24 mouse cellular contexts compared by ENCODE assay signal in the genomic region with DNA sequence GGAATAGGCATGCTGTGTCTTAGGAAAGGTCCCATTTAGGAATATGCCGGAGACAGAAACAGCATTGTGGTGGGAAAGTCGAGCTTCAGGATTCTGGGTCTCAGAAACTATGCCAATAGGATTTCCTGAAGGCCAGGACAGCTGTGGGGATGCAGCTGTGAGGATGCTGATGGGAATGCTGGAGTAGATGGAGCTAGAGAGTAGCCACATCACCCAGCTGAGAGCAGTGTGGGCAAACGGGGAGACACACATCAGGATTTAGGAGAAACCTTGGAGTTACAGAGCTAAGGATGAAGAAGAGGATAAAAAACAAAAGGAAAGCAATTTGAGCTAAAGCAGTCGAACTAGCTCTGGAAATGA. TPM values are rescaled to one million over a fixed set of nuclear protein-coding genes. Genes with fewer than 3 reads are reported as not detected.
DNase-seq lines count a peak whose midpoint lies in the region; ATAC-seq lines count a peak whose summit lies in the region.
"Had no signal": no experiment of that assay in that cellular context is flagged by ENCODE, and none has a peak within 500 bp of the region (broad histone marks: within the 10 kb centered on the region; RNA-seq: fewer than 3 reads in every experiment).

No protein-coding gene starts in this region.

- WGBS in embryonic facial prominence, embryonic 14.5 days = 45% methylated on average over 4 of the region's 4 CpGs
- WGBS in embryonic facial prominence, embryonic 10.5 days = 78% methylated on average over 4 of the region's 4 CpGs
- WGBS in heart, embryonic 11.5 days (ENCODE audit: insufficient replicate concordance) = 68% methylated on average over 4 of the region's 4 CpGs

- 0 out of 2 replicates have a peak overlapping the region, but pooled peaks have one; percentile 11 for H3K27ac ChIP-seq in embryonic facial prominence, embryonic 14.5 days (replicated peaks; ENCODE audit: low read depth, low read length)
- H3K27ac ChIP-seq in embryonic facial prominence, embryonic 10.5 days (replicated peaks) = no peak overlapping the region
- H3K27ac ChIP-seq in heart, embryonic 11.5 days (ENCODE audit: low read depth, low read length) = no peak overlapping the region
- H3K27ac ChIP-seq: hindbrain, embryonic 10.5 days; layer of hippocampus, adult 2 months; liver, embryonic 14.5 days had no signal

- DNase-seq in embryonic facial prominence, embryonic 14.5 days (ENCODE audit: low spot score) = peak; percentile 18
- no peak for DNase-seq in embryonic facial prominence, embryonic 10.5 days (ENCODE audit: low spot score)
- peak; percentile 92 for DNase-seq in heart, adult 11 months
- DNase-seq in retina, embryonic 14.5 days (ENCODE audit: low spot score) = peak; percentile 1
- no peak for DNase-seq in retina, postnatal 1 day
- no peak for DNase-seq in right cerebral cortex, postnatal 36 days (ENCODE audit: low spot score in 2 of 2)
- DNase-seq: adrenal gland, postnatal 10 days; cerebellum, adult 8-10 months; cerebellum, postnatal 36 days; embryo, embryonic 11 days; kidney, postnatal 25 days; lung, embryonic 14.5 days; right cerebral cortex, postnatal 14 days; spleen, adult 18-20 months had no signal

- H3K4me1 ChIP-seq in embryonic facial prominence, embryonic 14.5 days (ENCODE audit: control insufficient read depth, insufficient read depth, low read length) = 0 out of 2 replicates have a peak, but pooled peaks cover 4% of the 10 kb centered on the region
- H3K4me1 ChIP-seq in embryonic facial prominence, embryonic 10.5 days = no peaks in the 10 kb centered on the region
- no peaks in the 10 kb centered on the region for H3K4me1 ChIP-seq in heart, embryonic 11.5 days (ENCODE audit: control insufficient read depth, insufficient read depth, low read length)
- H3K4me1 ChIP-seq: hindbrain, embryonic 10.5 days had no signal

- ATAC-seq in embryonic facial prominence, embryonic 14.5 days (ENCODE audit: low read depth) = no peak
- ATAC-seq in heart, embryonic 11.5 days (replicated peaks; ENCODE audit: insufficient number of reproducible peaks, low FRiP score, low TSS enrichment) = no peak
- ATAC-seq in monocyte, adult 5-6 weeks (replicated peaks; ENCODE audit: insufficient number of reproducible peaks, low FRiP score, low TSS enrichment, poor library complexity, severe bottlenecking) = no peak
- ATAC-seq: hindbrain, embryonic 16.5 days; intestine, embryonic 16.5 days had no signal

- H3K4me3 ChIP-seq in embryonic facial prominence, embryonic 14.5 days (ENCODE audit: low read depth, low read length) = no peak overlapping the region
- H3K4me3 ChIP-seq in embryonic facial prominence, embryonic 10.5 days = no peak overlapping the region
- H3K4me3 ChIP-seq in heart, embryonic 11.5 days (ENCODE audit: low read depth, low read length) = no peak overlapping the region
- H3K4me3 ChIP-seq: hindbrain, embryonic 10.5 days; layer of hippocampus, adult 2 months had no signal

- H3K27me3 ChIP-seq in embryonic facial prominence, embryonic 14.5 days (replicated peaks; ENCODE audit: control insufficient read depth, insufficient read depth, low read length) = no peaks in the 10 kb centered on the region
- H3K27me3 ChIP-seq in embryonic facial prominence, embryonic 10.5 days (replicated peaks; ENCODE audit: low read depth, poor library complexity, severe bottlenecking) = no peaks in the 10 kb centered on the region
- H3K27me3 ChIP-seq in heart, embryonic 11.5 days (ENCODE audit: control insufficient read depth, insufficient read depth, low read length) = no peaks in the 10 kb centered on the region

- no peak overlapping the region for H3K9ac ChIP-seq in embryonic facial prominence, embryonic 14.5 days (ENCODE audit: low read depth, low read length)
- H3K9ac ChIP-seq in heart, embryonic 11.5 days (ENCODE audit: low read depth, low read length) = no peak overlapping the region
- H3K9ac ChIP-seq: liver, embryonic 14.5 days; lung, embryonic 14.5 days had no signal

- no peaks in the 10 kb centered on the region for H3K9me3 ChIP-seq in embryonic facial prominence, embryonic 14.5 days (ENCODE audit: control insufficient read depth, low read length)
- H3K9me3 ChIP-seq in embryonic facial prominence, embryonic 10.5 days = no peaks in the 10 kb centered on the region
- H3K9me3 ChIP-seq in heart, embryonic 11.5 days (replicated peaks; ENCODE audit: control insufficient read depth, low read length) = no peaks in the 10 kb centered on the region
- H3K9me3 ChIP-seq: hindbrain, embryonic 10.5 days had no signal

- no peaks in the 10 kb centered on the region for H3K36me3 ChIP-seq in embryonic facial prominence, embryonic 14.5 days (ENCODE audit: control insufficient read depth, insufficient read depth, low read length)
- H3K36me3 ChIP-seq in embryonic facial prominence, embryonic 10.5 days (replicated peaks) = no peaks in the 10 kb centered on the region
- H3K36me3 ChIP-seq in heart, embryonic 11.5 days (ENCODE audit: control insufficient read depth, insufficient read depth, low read length) = no peaks in the 10 kb centered on the region
- H3K36me3 ChIP-seq: hindbrain, embryonic 10.5 days had no signal

- no peak overlapping the region for H3K4me2 ChIP-seq in embryonic facial prominence, embryonic 14.5 days (ENCODE audit: low read depth, low read length)
- H3K4me2 ChIP-seq in heart, embryonic 11.5 days = no peak overlapping the region
- H3K4me2 ChIP-seq: lung, embryonic 14.5 days had no signal

RNA-seq across cellular contexts. Expression of a gene that starts 31.0 kb away (rescaled TPM):
- polyA plus RNA-seq in embryonic facial prominence, embryonic 14.5 days (2014; fragmentation: Nextera tagmentation; extraction: Ambion mirVana) = 0.63 and 1.2 TPM in 2 replicates
- 6.6 and 7.7 TPM in 2 replicates for polyA plus RNA-seq in embryonic facial prominence, embryonic 10.5 days (2016; fragmentation: Nextera tagmentation; extraction: Ambion mirVana)
- polyA plus RNA-seq in heart, embryonic 11.5 days (2014; fragmentation: Nextera tagmentation; extraction: Ambion mirVana) = 1.1 and 1.3 TPM in 2 replicates
- 0.29 TPM in 1 of 3 replicates, not detected in the others for total RNA-seq in monocyte, adult 5-6 weeks (2017)
- total RNA-seq: adrenal gland, postnatal 10 days; layer of hippocampus, adult 2 months; layer of hippocampus, postnatal 25 days; megakaryocyte, adult 5-6 weeks had no signal
- polyA plus RNA-seq: heart, postnatal 0 days had no signal

Comparison
In these comparisons a context has a peak if more than half of its experiments do, and no peak if none do; other contexts are left out.
1. DNase-seq: peak in embryonic facial prominence, embryonic 14.5 days (single experiment), heart, adult 11 months (single experiment) and retina, embryonic 14.5 days (single experiment); none in embryonic facial prominence, embryonic 10.5 days (single experiment), retina, postnatal 1 day (single experiment) and right cerebral cortex, postnatal 36 days (0 of 2).